Mouse (Mus musculus) embryonic facial prominence, embryonic 13.5 days (tissue): ENCODE results near the gene Ppp2r2c. TPM values are rescaled to one million over a fixed set of nuclear protein-coding genes. Genes with fewer than 3 reads are reported as not detected.
"Not testable (repeated sequence)": the region's sequence is repeated elsewhere in the genome, so short reads cannot be mapped to it uniquely, and the experiment has no call there.

ENCODE experiments used
- ATAC-seq: fragments of 200-750 bp; cut with Nextera tagmentation; 2 replicates; pipeline ENCODE4 v1.8.0; 2017; ENCODE audit warnings: low read depth; ENCODE audit not compliant: insufficient number of reproducible peaks, insufficient read depth, low FRiP score, low TSS enrichment
- H3K27ac ChIP-seq: fragments of 300-500 bp; sonication (generic); 2 replicates; pipeline ENCODE4 v1.5.1; 2015; ENCODE audit warnings: moderate library complexity, mild to moderate bottlenecking, inconsistent platforms
- H3K27me3 ChIP-seq: fragments of 300-500 bp; sonication (generic); 2 replicates; pipeline ENCODE4 v1.6.1; 2015; ENCODE audit warnings: mild to moderate bottlenecking, inconsistent platforms
- H3K36me3 ChIP-seq: fragments of 300-500 bp; sonication (generic); 2 replicates; pipeline ENCODE4 v1.6.1; 2015; ENCODE audit warnings: mild to moderate bottlenecking, inconsistent platforms
- H3K4me1 ChIP-seq: fragments of 300-500 bp; sonication (generic); 2 replicates; pipeline ENCODE4 v1.6.1; 2015; ENCODE audit warnings: inconsistent platforms
- H3K4me2 ChIP-seq: fragments of 300-500 bp; sonication (generic); 2 replicates; pipeline ENCODE4 v1.6.1; 2015; ENCODE audit warnings: moderate library complexity, mild to moderate bottlenecking, inconsistent platforms
- H3K4me3 ChIP-seq: fragments of 300-500 bp; sonication (generic); 2 replicates; pipeline ENCODE4 v1.5.1; 2015; ENCODE audit warnings: mild to moderate bottlenecking, inconsistent platforms
- H3K9ac ChIP-seq: fragments of 300-500 bp; sonication (generic); 2 replicates; pipeline ENCODE4 v1.6.1; 2015; ENCODE audit warnings: mild to moderate bottlenecking, inconsistent platforms
- H3K9me3 ChIP-seq: fragments of 300-500 bp; sonication (generic); 2 replicates; pipeline ENCODE4 v1.6.1; 2016; ENCODE audit warnings: inconsistent platforms
- WGBS: fragments of 180-500 bp; shearing (Covaris S2); methylation state at CpG from one replicate; pipeline ENCODE4 v1.1.7; 2015; ENCODE audit warnings: mixed read lengths; 5-methylcytosine and 5-hydroxymethylcytosine counted together
- polyA plus RNA-seq: library from polyadenylated mRNA; unstranded; fragments of >200 nt; fragmentation: Nextera tagmentation; extraction: Ambion mirVana; gene quantifications from 2 replicates; pipeline ENCODE4 v1.2.1, GENCODE M21; 2015

The Ppp2r2c gene
- polyA plus RNA-seq, 1 experiment from 2014 or later: 0.35 TPM

- Histone ChIP-seq H3K4me3 (no peak overlapping the region), H3K4me1 (peaks cover 6% of the 10 kb centered on the region; the same call in 1 of the 2 replicates), H3K4me2 (no peak overlapping the region), H3K27me3 (no peaks in the 10 kb centered on the region), H3K36me3 (no peaks in the 10 kb centered on the region), H3K27ac (no peak overlapping the region), H3K9ac (no peak overlapping the region), H3K9me3 (no peaks in the 10 kb centered on the region)
- no peak for ATAC-seq
- 92% methylated on average over 7 of the region's 7 CpGs for WGBS
Observed at GRCm38 (mm10) chr5:36936548-36936947, 68.2 kb downstream of the Ppp2r2c start.

- no peak overlapping the region for H3K9ac ChIP-seq
- H3K4me1 ChIP-seq: peaks cover 6% of the 10 kb centered on the region; the same call in 1 of the 2 replicates
- H3K27ac ChIP-seq: no peak overlapping the region
- 86% methylated on average over 5 of the region's 5 CpGs for WGBS
- no peaks in the 10 kb centered on the region for H3K9me3 ChIP-seq
- no peaks in the 10 kb centered on the region for H3K27me3 ChIP-seq
- H3K36me3 ChIP-seq: no peaks in the 10 kb centered on the region
- ATAC-seq: no peak
- no peak overlapping the region for H3K4me3 ChIP-seq
- no peak overlapping the region for H3K4me2 ChIP-seq
Observed at GRCm38 (mm10) chr5:36938021-36938420, 69.7 kb downstream of the Ppp2r2c start.

- not testable (repeated sequence) for H3K4me2 ChIP-seq, H3K4me3 ChIP-seq, H3K4me1 ChIP-seq, H3K9me3 ChIP-seq, ATAC-seq, H3K27me3 ChIP-seq, H3K9ac ChIP-seq, H3K27ac ChIP-seq, H3K36me3 ChIP-seq
- WGBS: 74% methylated on average over 2 of the region's 2 CpGs
Observed at GRCm38 (mm10) chr5:36938991-36939390, 70.7 kb downstream of the Ppp2r2c start.

- Histone ChIP-seq H3K9me3 (no peaks in the 10 kb centered on the region), H3K4me1 (no peaks in the 10 kb centered on the region), H3K27ac (no peak overlapping the region), H3K9ac (no peak overlapping the region), H3K27me3 (no peaks in the 10 kb centered on the region), H3K36me3 (no peaks in the 10 kb centered on the region), H3K4me3 (no peak overlapping the region), H3K4me2 (no peak overlapping the region)
- 79% methylated on average over 2 of the region's 2 CpGs for WGBS
- ATAC-seq: no peak
Observed at GRCm38 (mm10) chr5:36942446-36942845, 74.1 kb downstream of the Ppp2r2c start.

- H3K27me3 ChIP-seq: no peaks in the 10 kb centered on the region
- no peaks in the 10 kb centered on the region for H3K4me1 ChIP-seq
- H3K36me3 ChIP-seq: no peaks in the 10 kb centered on the region
- H3K4me2 ChIP-seq: no peak overlapping the region
- WGBS: 65% methylated on average over 5 of the region's 5 CpGs
- ATAC-seq: no peak
- no peak overlapping the region for H3K9ac ChIP-seq
- H3K27ac ChIP-seq: no peak overlapping the region
- no peak overlapping the region for H3K4me3 ChIP-seq
- no peaks in the 10 kb centered on the region for H3K9me3 ChIP-seq
Observed at GRCm38 (mm10) chr5:36944552-36944951, 76.2 kb downstream of the Ppp2r2c start.

GRCm38 (mm10) chr5:36945102-36945701, 76.9 kb downstream of the Ppp2r2c start:
- Histone ChIP-seq H3K4me2 (no peak overlapping the region), H3K9ac (no peak overlapping the region), H3K27me3 (no peaks in the 10 kb centered on the region), H3K36me3 (no peaks in the 10 kb centered on the region), H3K9me3 (no peaks in the 10 kb centered on the region), H3K4me1 (no peaks in the 10 kb centered on the region), H3K27ac (no peak overlapping the region), H3K4me3 (no peak overlapping the region)
- WGBS: 49% methylated on average over 8 of the region's 8 CpGs
- no peak for ATAC-seq

- Histone ChIP-seq H3K4me1 (no peaks in the 10 kb centered on the region), H3K36me3 (no peaks in the 10 kb centered on the region), H3K9me3 (no peaks in the 10 kb centered on the region), H3K4me2 (no peak overlapping the region), H3K4me3 (no peak overlapping the region), H3K27ac (no peak overlapping the region), H3K9ac (no peak overlapping the region), H3K27me3 (no peaks in the 10 kb centered on the region)
- ATAC-seq: no peak
- WGBS: 81% methylated on average over 2 of the region's 2 CpGs
Observed at GRCm38 (mm10) chr5:36945713-36946112, 77.4 kb downstream of the Ppp2r2c start.

- WGBS: 16% methylated on average over 5 of the region's 5 CpGs
- no peaks in the 10 kb centered on the region for H3K4me1 ChIP-seq
- no peak overlapping the region for H3K4me2 ChIP-seq
- no peak overlapping the region for H3K27ac ChIP-seq
- no peak for ATAC-seq
- no peaks in the 10 kb centered on the region for H3K27me3 ChIP-seq
- no peak overlapping the region for H3K4me3 ChIP-seq
- no peaks in the 10 kb centered on the region for H3K9me3 ChIP-seq
- H3K9ac ChIP-seq: no peak overlapping the region
- no peaks in the 10 kb centered on the region for H3K36me3 ChIP-seq
Observed at GRCm38 (mm10) chr5:36946445-36946844, 78.1 kb downstream of the Ppp2r2c start.

- Histone ChIP-seq H3K4me1 (no peaks in the 10 kb centered on the region), H3K4me2 (no peak overlapping the region), H3K9me3 (no peaks in the 10 kb centered on the region), H3K9ac (no peak overlapping the region), H3K4me3 (no peak overlapping the region), H3K27ac (no peak overlapping the region), H3K27me3 (no peaks in the 10 kb centered on the region), H3K36me3 (no peaks in the 10 kb centered on the region)
- WGBS: 9% methylated on average over 3 of the region's 3 CpGs
- 0 out of 2 replicates have a peak, but pooled peaks have one; percentile 7 for ATAC-seq
Observed at GRCm38 (mm10) chr5:36948831-36949230, 80.5 kb downstream of the Ppp2r2c start.

GRCm38 (mm10) chr5:36950871-36951270, 82.6 kb downstream of the Ppp2r2c start:
- ATAC-seq: no peak

GRCm38 (mm10) chr5:36952311-36952710, 84.0 kb downstream of the Ppp2r2c start:
- Histone ChIP-seq H3K4me1 (no peaks in the 10 kb centered on the region), H3K4me2 (no peak overlapping the region), H3K9ac (no peak overlapping the region), H3K27me3 (no peaks in the 10 kb centered on the region), H3K9me3 (no peaks in the 10 kb centered on the region), H3K4me3 (no peak overlapping the region), H3K27ac (no peak overlapping the region), H3K36me3 (no peaks in the 10 kb centered on the region)
- WGBS: 90% methylated on average over 15 of the region's 15 CpGs
- no peak for ATAC-seq

More at GRCm38 (mm10) chr5:36950871-36951270, 82.6 kb downstream of the Ppp2r2c start:
- WGBS: 70% methylated on average over 2 of the region's 2 CpGs
- Histone ChIP-seq H3K27ac (no peak overlapping the region), H3K4me1 (no peaks in the 10 kb centered on the region), H3K4me3 (no peak overlapping the region), H3K36me3 (no peaks in the 10 kb centered on the region), H3K4me2 (no peak overlapping the region), H3K27me3 (no peaks in the 10 kb centered on the region), H3K9ac (no peak overlapping the region), H3K9me3 (no peaks in the 10 kb centered on the region)

GRCm38 (mm10) chr5:36955366-36955765, 87.1 kb downstream of the Ppp2r2c start:
- ATAC-seq: 0 out of 2 replicates have a peak, but pooled peaks have one; percentile 39
- H3K27me3 ChIP-seq: no peaks in the 10 kb centered on the region
- H3K27ac ChIP-seq: no peak overlapping the region
- no peaks in the 10 kb centered on the region for H3K9me3 ChIP-seq
- WGBS: 9% methylated on average over 4 of the region's 4 CpGs
- no peaks in the 10 kb centered on the region for H3K4me1 ChIP-seq
- no peaks in the 10 kb centered on the region for H3K36me3 ChIP-seq
- no peak overlapping the region for H3K9ac ChIP-seq
- no peak overlapping the region for H3K4me3 ChIP-seq
- H3K4me2 ChIP-seq: no peak overlapping the region
